Mouse (Mus musculus) embryonic facial prominence, embryonic 12.5 days (tissue): ENCODE data around the gene Fcgr4. TPM values are rescaled to one million over a fixed set of nuclear protein-coding genes. Genes with fewer than 3 reads are reported as not detected.
A peak's percentile ranks its signal among the peaks of the same experiment; 100 is the strongest.

Source experiments
- ATAC-seq: fragments of 200-750 bp; cut with Nextera tagmentation; 2 replicates; pipeline ENCODE4 v1.8.0; 2017; ENCODE audit not compliant: insufficient number of reproducible peaks, insufficient read depth, low FRiP score, low TSS enrichment
- H3K27ac ChIP-seq: fragments of 300-500 bp; sonication (generic); 2 replicates; pipeline ENCODE4 v1.5.1; 2016; ENCODE audit warnings: mild to moderate bottlenecking
- H3K27me3 ChIP-seq: fragments of 300-500 bp; sonication (generic); 2 replicates; pipeline ENCODE4 v1.6.1; 2016; ENCODE audit warnings: mild to moderate bottlenecking, moderate library complexity
- H3K36me3 ChIP-seq: fragments of 300-500 bp; sonication (generic); 2 replicates; pipeline ENCODE4 v1.6.1; 2016; ENCODE audit warnings: mild to moderate bottlenecking
- H3K4me1 ChIP-seq: fragments of 300-500 bp; sonication (generic); 2 replicates; pipeline ENCODE4 v1.6.1; 2016
- H3K4me2 ChIP-seq: fragments of 300-500 bp; sonication (generic); replicated peaks from 2 replicates; pipeline ENCODE4 v1.6.1; 2016; ENCODE audit warnings: mild to moderate bottlenecking, moderate library complexity
- H3K4me3 ChIP-seq: fragments of 300-500 bp; sonication (generic); 2 replicates; pipeline ENCODE4 v1.5.1; 2016; ENCODE audit warnings: mild to moderate bottlenecking
- H3K9ac ChIP-seq: fragments of 300-500 bp; sonication (generic); 2 replicates; pipeline ENCODE4 v1.6.1; 2016; ENCODE audit warnings: mild to moderate bottlenecking, moderate library complexity
- H3K9me3 ChIP-seq: fragments of 300-500 bp; sonication (generic); 2 replicates; pipeline ENCODE4 v1.6.1; 2016; ENCODE audit warnings: mild to moderate bottlenecking, moderate library complexity
- WGBS: fragments of 180-500 bp; shearing (Covaris S2); methylation state at CpG from one replicate; pipeline ENCODE4 v1.1.7; 2016; 5-methylcytosine and 5-hydroxymethylcytosine counted together
- polyA plus RNA-seq: library from polyadenylated mRNA; unstranded; fragments of >200 nt; fragmentation: Nextera tagmentation; extraction: Ambion mirVana; gene quantifications from 2 replicates; pipeline ENCODE4 v1.2.1, GENCODE M21; 2016

Fcgr4 gene
- polyA plus RNA-seq, 1 experiment from 2014 or later, result 0.13 TPM

DNA sequence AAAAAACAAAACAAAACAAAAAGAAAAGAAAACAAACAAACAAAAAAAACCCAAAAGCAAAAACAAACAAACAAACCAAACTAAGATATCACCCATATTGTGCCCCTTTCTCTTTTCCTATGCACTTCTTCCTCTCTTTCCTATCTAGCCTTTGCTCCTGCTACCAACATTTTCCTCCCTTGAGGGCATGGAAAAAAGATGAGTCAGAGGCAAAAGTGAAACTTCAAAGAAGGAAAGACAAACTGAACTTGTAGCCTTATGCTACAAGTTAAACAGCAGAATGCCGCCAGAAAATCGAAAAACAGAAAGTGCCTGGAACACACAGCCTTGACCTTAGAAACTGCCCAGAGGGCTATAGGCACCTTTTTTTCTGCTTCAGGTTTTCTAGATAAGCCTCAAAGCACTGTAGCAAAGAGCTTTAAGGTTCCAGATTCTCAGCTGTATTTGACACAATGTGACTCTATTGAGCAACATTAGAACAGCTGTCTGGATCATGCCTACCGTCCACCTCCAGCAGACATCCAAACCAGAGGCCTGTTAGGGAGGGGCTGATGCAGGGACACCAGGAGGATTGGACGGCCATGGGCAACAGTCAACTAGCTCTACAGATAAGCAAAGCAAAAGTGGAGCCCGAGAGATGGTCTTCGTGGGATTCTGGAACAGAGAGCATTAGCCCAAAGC lies 1.9 kb upstream of the Fcgr4 start:
- H3K4me3 ChIP-seq, result no peak overlapping the region
- H3K27ac ChIP-seq, result no peak overlapping the region
- ATAC-seq, result no peak
- no peaks in the 10 kb centered on the region for H3K36me3 ChIP-seq
- WGBS, result 81% methylated on average over 6 of the region's 6 CpGs
- no peaks in the 10 kb centered on the region for H3K27me3 ChIP-seq
- no peak overlapping the region for H3K4me2 ChIP-seq
- no peaks in the 10 kb centered on the region for H3K4me1 ChIP-seq
- H3K9me3 ChIP-seq, result no peaks in the 10 kb centered on the region
- no peak overlapping the region for H3K9ac ChIP-seq

DNA sequence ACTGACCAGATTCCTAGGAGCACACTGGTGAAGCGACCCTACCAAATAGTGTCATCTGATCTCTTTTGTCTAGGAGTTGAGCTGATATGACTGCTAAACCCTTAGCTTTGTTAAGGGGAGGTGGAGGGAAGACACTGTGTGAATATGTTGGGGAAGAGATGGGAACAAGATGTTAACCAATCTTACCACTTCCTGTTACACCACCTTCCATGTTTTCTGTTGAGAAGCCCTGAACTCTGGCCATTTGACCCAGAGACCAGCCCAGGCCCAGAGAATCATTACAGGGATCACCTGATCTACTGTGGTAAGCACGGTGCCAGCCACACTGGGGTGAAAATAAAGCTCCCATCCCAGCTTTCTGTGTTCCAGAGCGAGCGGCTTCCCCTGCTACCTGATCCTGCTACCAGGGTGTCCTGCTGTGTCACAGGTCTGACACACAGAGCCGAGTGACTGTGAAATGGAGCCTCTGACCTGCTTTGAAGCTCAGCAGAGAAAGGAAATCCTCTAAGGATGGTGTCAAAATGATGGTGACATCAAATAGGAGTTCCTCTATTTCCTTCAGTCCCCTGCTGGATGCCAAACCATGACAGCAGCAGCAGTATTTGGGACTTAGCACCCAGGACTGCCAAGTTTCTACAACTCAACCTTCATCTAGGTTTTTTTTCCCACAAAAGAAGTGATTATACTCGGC lies 1.1 kb upstream of the Fcgr4 start:
- WGBS, result 49% methylated on average over 6 of the region's 6 CpGs
- Histone ChIP-seq H3K9ac (no peak overlapping the region), H3K27me3 (no peaks in the 10 kb centered on the region), H3K4me2 (no peak overlapping the region), H3K9me3 (no peaks in the 10 kb centered on the region), H3K4me1 (no peaks in the 10 kb centered on the region), H3K4me3 (no peak overlapping the region), H3K27ac (no peak overlapping the region), H3K36me3 (no peaks in the 10 kb centered on the region)
- ATAC-seq, result no peak

DNA sequence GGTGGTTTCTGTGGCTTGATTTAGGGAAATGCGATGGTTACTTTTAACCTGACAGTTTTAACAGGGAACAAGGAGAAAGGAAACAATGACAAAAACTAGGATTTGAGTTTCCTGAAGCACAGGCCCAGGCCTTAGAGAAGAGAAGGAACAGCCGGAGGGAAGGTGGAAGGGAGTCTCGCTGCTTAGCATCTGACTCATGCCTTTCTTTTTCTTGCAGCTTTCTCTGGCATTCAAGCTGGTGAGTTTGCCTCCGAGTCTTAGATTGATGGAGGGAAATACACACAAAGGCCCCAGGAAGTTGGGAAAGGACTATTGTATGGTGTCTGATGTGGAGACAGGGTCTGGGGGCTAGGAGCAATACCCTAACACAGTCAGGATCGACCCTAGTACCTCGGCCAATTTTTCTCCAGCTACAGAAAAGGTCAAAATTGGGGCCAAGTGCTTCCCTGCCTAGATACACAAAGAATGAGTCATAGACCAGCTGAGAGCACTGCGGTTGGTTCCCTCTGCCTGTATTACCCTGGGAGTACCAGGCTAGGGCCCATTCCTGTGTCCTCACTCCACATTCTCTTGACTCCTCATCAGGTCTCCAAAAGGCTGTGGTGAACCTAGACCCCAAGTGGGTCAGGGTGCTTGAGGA lies 711 bp downstream of the Fcgr4 start:
- 87% methylated on average over 7 of the region's 7 CpGs for WGBS
- no peaks in the 10 kb centered on the region for H3K27me3 ChIP-seq
- no peaks in the 10 kb centered on the region for H3K9me3 ChIP-seq
- no peaks in the 10 kb centered on the region for H3K4me1 ChIP-seq
- H3K4me3 ChIP-seq, result no peak overlapping the region
- H3K9ac ChIP-seq, result no peak overlapping the region
- no peaks in the 10 kb centered on the region for H3K36me3 ChIP-seq
- no peak overlapping the region for H3K27ac ChIP-seq
- H3K4me2 ChIP-seq, result no peak overlapping the region
- ATAC-seq, result no peak

DNA sequence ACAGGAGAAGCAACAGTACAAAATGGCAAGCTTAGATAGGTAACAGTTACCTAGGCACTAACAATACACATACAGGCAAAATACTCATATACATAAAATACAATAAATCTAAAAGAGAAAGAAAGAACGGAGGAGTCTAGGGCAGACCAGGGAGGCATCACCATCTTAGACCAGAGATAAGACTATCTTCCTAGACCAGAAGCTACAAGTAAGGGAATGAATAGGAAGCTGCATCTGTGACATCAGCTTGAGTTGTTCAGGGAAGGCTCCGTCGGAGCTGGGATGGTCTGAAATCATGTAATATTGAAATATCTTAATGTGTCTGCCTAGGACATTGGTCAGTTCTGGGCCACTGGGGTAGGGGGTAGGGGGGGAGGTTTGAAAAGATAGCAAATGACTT lies 13.0 kb downstream of the Fcgr4 start:
- H3K4me1 ChIP-seq, result peaks cover 6% of the 10 kb centered on the region; the same call in 1 of the 2 replicates
- 94% methylated on average over 3 of the region's 3 CpGs for WGBS
- H3K4me3 ChIP-seq, result no peak overlapping the region
- H3K9me3 ChIP-seq, result no peaks in the 10 kb centered on the region
- no peak overlapping the region for H3K4me2 ChIP-seq
- no peaks in the 10 kb centered on the region for H3K36me3 ChIP-seq
- ATAC-seq, result no peak
- no peak overlapping the region for H3K27ac ChIP-seq
- no peak overlapping the region for H3K9ac ChIP-seq
- peaks cover 51% of the 10 kb centered on the region for H3K27me3 ChIP-seq

DNA sequence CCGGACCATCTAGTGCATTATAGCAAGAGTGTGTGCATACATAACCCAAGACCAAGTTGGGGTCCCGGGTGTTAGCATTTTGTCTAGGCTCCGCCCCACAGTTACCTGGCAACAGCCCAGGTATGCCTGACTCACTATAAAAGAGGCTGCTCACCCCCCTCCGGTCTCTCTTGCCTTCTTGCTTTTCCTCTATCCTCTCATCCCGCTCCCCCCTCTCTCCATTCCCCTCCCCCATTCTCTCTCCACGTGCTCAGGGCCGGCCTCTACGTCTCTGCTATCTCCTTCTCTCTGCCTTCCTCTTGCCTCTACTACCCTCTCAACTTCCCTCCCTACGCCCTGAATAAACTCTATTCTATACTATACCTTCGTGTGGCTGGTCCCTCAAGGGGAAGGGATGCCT lies 14.0 kb downstream of the Fcgr4 start:
- 6% methylated on average over 10 of the region's 10 CpGs for WGBS
- no peaks in the 10 kb centered on the region for H3K9me3 ChIP-seq
- no peak overlapping the region for H3K27ac ChIP-seq
- H3K27me3 ChIP-seq, result peaks cover 51% of the 10 kb centered on the region
- H3K4me2 ChIP-seq, result peak overlapping the region; percentile 83
- ATAC-seq, result no peak
- H3K4me1 ChIP-seq, result peaks cover 6% of the 10 kb centered on the region; the same call in 1 of the 2 replicates
- H3K9ac ChIP-seq, result peak overlapping the region; percentile 45; the same call in 1 of the 2 replicates
- peak overlapping the region; percentile 58 for H3K4me3 ChIP-seq
- H3K36me3 ChIP-seq, result no peaks in the 10 kb centered on the region

DNA sequence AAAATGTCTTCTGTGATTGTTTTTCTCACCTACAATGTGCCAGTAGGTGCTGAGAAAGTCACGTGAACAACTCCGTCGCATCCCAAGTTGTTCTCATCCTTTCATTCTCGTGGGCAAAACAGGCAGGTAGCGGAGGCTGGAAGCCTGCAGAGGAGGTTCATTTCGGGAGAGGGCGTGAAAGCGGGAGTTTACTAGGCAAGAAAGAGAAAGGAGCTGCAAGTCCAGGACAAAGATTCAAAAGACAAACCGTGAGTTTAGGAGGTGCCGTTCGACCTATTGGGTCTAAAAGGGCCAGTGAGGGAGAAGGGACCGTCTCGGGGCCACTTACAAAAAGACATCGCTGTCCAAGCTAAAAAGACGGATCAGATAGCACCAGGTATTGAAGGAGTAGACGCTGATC lies 14.5 kb downstream of the Fcgr4 start:
- H3K36me3 ChIP-seq, result no peaks in the 10 kb centered on the region

DNA sequence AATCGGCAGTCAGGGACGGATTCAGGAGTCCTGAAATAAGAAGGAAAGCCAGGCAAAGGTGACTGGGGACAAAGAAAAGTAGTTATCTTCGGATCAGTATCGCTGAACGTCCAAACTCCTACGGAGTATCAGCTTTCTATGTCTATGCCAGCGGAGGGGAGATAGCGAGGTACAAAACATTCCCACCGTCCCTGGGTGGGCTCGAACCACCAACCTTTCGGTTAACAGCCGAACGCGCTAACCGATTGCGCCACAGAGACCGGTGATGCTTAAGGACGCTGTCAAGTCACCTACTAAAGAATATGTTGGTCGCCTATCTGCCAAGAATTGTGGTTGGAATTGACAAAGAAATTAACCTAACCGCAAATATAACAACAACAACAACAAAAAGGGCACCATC lies 15.0 kb downstream of the Fcgr4 start:
- Histone ChIP-seq H3K36me3 (no peaks in the 10 kb centered on the region), H3K9ac (peak overlapping the region; percentile 45; the same call in 1 of the 2 replicates), H3K27me3 (peaks cover 51% of the 10 kb centered on the region), H3K4me2 (peak overlapping the region; percentile 83), H3K4me1 (peaks cover 6% of the 10 kb centered on the region; the same call in 1 of the 2 replicates), H3K27ac (no peak overlapping the region), H3K9me3 (no peaks in the 10 kb centered on the region), H3K4me3 (peak overlapping the region; percentile 58)
- WGBS, result 0% methylated on average over 20 of the region's 20 CpGs
- no peak for ATAC-seq

More for the DNA sequence above, 14.5 kb downstream of the Fcgr4 start:
- Histone ChIP-seq H3K9ac (peak overlapping the region; percentile 45), H3K4me1 (peaks cover 6% of the 10 kb centered on the region; the same call in 1 of the 2 replicates), H3K9me3 (no peaks in the 10 kb centered on the region), H3K4me2 (peak overlapping the region; percentile 83), H3K27ac (no peak overlapping the region), H3K4me3 (peak overlapping the region; percentile 58), H3K27me3 (peaks cover 51% of the 10 kb centered on the region)
- ATAC-seq, result no peak
- WGBS, result under 1% methylated on average over 16 of the region's 16 CpGs

DNA sequence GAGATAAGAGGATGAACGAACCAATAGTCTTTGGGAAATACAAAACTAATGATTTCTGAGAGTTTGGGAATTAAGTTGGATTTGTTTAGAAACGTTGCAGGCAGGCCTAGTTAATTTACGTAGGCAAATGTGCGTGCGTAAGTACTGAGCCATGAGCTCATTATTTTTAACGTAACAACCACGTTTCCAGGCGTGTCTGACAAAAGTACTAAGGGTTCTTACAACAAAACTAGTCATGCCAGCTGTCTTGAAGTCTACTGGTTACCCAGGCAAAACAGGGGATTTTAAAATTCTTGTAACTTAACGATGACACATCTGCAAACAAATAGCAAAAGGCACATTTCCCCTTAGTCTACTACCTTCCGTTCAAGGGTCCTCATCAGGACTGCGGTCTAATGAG lies 15.5 kb downstream of the Fcgr4 start:
- WGBS, result 8% methylated on average over 11 of the region's 11 CpGs
- H3K9ac ChIP-seq, result 0 out of 2 replicates have a peak overlapping the region, but pooled peaks have one; percentile 3
- H3K36me3 ChIP-seq, result no peaks in the 10 kb centered on the region

DNA sequence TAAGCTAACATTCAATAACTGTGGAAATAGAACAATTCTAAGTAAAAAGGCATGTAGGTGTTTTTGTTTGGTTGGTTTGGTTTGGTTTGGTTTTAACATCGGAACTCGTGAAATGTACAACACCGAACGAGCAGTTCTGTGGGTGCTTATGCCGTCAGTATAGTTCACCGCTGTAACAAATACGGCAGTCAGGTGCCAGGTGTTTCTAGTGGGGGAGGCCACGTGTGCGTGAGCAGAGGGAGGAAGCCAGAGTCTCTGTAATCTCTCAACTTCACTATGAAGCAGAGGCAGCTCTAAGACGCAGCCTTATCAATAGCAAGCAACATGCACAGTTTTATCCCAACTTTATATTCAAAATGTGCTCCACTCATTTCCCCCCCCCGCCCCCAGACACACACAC lies 16.9 kb downstream of the Fcgr4 start:
- no peak for ATAC-seq
- Histone ChIP-seq H3K27me3 (peaks cover 45% of the 10 kb centered on the region), H3K9ac (no peak overlapping the region), H3K36me3 (no peaks in the 10 kb centered on the region), H3K27ac (no peak overlapping the region), H3K9me3 (no peaks in the 10 kb centered on the region), H3K4me3 (no peak overlapping the region), H3K4me2 (peak overlapping the region; percentile 83; the same call in 1 of the 2 replicates), H3K4me1 (peaks cover 6% of the 10 kb centered on the region; the same call in 1 of the 2 replicates)
- WGBS, result 53% methylated on average over 11 of the region's 11 CpGs

More for the DNA sequence above, 15.5 kb downstream of the Fcgr4 start:
- Histone ChIP-seq H3K27ac (no peak overlapping the region), H3K4me3 (peak overlapping the region; percentile 58), H3K27me3 (peaks cover 51% of the 10 kb centered on the region), H3K4me2 (peak overlapping the region; percentile 83), H3K4me1 (peaks cover 6% of the 10 kb centered on the region; the same call in 1 of the 2 replicates), H3K9me3 (no peaks in the 10 kb centered on the region)
- no peak for ATAC-seq

DNA sequence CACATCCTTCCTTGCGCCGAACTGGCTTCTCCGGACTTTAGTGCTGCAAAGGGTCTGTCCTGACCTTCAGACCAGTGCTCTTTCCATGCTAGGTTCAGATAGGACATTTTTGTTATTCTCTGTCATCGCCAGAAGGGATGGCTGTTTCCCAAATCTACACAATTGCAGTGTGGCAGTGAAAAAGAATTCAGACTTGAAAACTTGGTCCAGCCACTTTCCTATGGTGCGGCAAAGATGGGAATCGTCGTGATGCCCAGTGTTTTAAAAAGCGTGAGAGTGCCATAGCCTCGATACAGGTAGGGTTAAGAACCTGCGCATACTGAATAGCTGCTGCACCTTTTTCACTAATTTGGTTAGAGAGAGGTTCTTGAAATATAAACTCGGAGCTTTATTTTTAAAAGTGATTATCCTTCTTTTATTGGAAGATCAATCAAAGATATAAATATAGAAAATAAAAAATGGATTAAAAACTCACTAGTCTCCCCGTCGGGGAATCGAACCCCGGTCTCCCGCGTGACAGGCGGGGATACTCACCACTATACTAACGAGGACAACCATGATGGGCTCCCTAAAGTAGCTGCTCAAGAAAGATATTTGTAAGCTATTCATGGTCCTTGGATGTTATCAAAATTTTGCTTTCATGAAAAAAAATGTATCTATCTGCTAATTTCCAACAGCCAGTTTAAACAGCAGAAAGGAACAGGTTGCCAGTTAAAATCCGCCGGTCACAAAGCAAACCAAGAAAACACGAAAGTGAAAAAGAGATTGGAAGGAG lies 18.0 kb downstream of the Fcgr4 start:
- WGBS, result 3% methylated on average over 22 of the region's 22 CpGs
- ATAC-seq, result no peak
- H3K27me3 ChIP-seq, result peaks cover 33% of the 10 kb centered on the region
- peak overlapping the region; percentile 58 for H3K4me2 ChIP-seq
- H3K9me3 ChIP-seq, result no peaks in the 10 kb centered on the region
- H3K9ac ChIP-seq, result no peak overlapping the region
- peaks cover 6% of the 10 kb centered on the region; the same call in 1 of the 2 replicates for H3K4me1 ChIP-seq
- H3K36me3 ChIP-seq, result no peaks in the 10 kb centered on the region
- H3K27ac ChIP-seq, result no peak overlapping the region
- H3K4me3 ChIP-seq, result peak overlapping the region; percentile 35
